Mouse (Mus musculus): ENCODE results near the gene Eaf2.

DNA sequence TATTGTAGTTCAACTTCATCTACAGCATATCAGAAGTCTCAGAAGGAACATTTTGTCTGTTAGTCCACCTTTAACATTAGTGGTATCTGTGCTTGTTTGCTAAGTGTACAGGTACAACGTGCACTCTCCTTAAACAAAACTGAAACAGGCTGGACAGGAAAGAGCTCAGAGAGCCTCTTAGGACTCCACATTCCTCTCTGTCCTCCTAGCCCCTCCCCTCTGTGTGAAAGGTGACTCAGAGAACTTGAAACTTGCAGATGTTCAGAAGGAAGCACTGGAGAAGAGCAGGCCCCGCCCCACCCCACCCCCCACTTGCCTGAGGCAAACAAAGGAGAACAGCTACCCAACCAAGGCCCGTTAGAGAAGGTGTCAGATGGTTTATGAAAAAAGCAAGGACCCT, 53.3 kb downstream of the Eaf2 start:
- TF ChIP-seq POLR2A (IDR thresholded peaks at IDR 0.05; ENCODE audit: control insufficient read depth, extremely low read depth, insufficient read depth, low read length, poor library complexity) (no peak), CTCF (IDR thresholded peaks at IDR 0.05; ENCODE audit: borderline replicate concordance, control insufficient read depth, extremely low read depth, insufficient read depth, low read length, poor library complexity) (no peak)

Data from thymus, adult 2 months (tissue).